ENCODE assay signal across 8 mouse cellular contexts in the genomic region with DNA sequence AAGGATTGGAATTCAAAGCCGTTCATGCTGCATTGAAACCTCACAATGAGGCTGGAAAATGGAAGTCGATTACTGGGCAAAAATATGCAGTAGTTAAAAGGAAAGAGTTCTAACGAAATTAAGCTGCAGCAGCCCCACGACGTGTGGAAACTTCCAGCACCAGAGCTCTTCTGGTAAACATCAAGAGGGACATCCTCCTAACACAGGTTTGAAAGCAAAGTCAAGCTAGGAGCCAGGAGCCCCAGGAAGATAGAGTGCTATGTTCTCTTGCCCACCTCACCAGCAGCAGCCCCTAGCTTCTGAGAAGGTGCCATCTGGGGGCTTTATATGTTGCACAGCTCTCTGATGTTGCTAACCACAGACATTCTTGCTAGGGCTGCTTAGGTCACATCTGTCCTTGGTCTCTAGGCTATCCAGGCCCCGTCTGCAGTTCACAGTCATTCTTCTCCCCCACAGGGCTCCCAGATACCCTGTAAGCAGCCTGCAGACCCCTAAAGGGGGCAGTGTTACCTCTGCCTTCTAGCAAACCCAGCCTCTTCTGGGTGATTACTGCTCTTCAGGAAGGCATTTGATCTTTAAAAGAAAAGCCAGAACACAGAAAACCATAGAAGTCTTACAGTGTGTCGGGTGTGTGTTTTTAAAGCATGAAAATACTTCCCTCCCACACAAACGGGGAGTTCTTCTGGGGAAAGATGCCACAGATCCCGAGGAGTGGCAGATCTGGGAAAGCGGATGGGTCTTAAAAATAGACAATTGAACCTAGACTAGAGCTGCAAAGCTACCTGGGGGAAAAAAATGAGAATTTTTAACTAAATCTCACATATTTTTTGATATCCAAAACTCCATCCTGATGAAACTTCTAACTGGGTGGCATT. TPM values are rescaled to one million over a fixed set of nuclear protein-coding genes. Genes with fewer than 3 reads are reported as not detected.
DNase-seq lines count a peak whose midpoint lies in the region; ATAC-seq and TF ChIP-seq lines count a peak whose summit lies in the region.

No protein-coding gene starts in this region.

- no peak for TF ChIP-seq EP300 in heart, adult 2 months (IDR thresholded peaks at IDR 0.05; ENCODE audit: insufficient read depth, low read depth, low read length)
- no peak for TF ChIP-seq EP300 in stomach, postnatal 0 days (optimal IDR thresholded peaks at IDR 0.05)

- H3K27ac ChIP-seq in heart, adult 2 months, result peak overlapping the region; percentile 62; the same call in 1 of the 2 replicates
- no peak overlapping the region for H3K27ac ChIP-seq in liver, embryonic 15.5 days (replicated peaks)
- no peak overlapping the region for H3K27ac ChIP-seq in stomach, postnatal 0 days (replicated peaks)

- peak overlapping the region; percentile 93 for H3K4me2 ChIP-seq in liver, embryonic 15.5 days
- peak overlapping the region; percentile 74 for H3K4me2 ChIP-seq in stomach, postnatal 0 days (replicated peaks; ENCODE audit: low read depth)

- H3K27me3 ChIP-seq in heart, adult 2 months (ENCODE audit: control insufficient read depth, insufficient read depth, low read length), result no peaks in the 10 kb centered on the region
- no peaks in the 10 kb centered on the region for H3K27me3 ChIP-seq in liver, embryonic 15.5 days
- H3K27me3 ChIP-seq in stomach, postnatal 0 days (ENCODE audit: control insufficient read depth, insufficient read depth, low read length), result no peaks in the 10 kb centered on the region

- peaks cover 11% of the 10 kb centered on the region for H3K79me2 ChIP-seq in heart, adult 2 months (replicated peaks; ENCODE audit: control insufficient read depth, insufficient read depth, low read length)

- peaks cover 15% of the 10 kb centered on the region for H3K4me1 ChIP-seq in heart, adult 2 months (ENCODE audit: control insufficient read depth, insufficient read depth, low read length)
- H3K4me1 ChIP-seq in liver, embryonic 15.5 days (replicated peaks), result peaks cover 48% of the 10 kb centered on the region
- H3K4me1 ChIP-seq in stomach, postnatal 0 days (replicated peaks; ENCODE audit: control insufficient read depth, insufficient read depth), result peaks cover 10% of the 10 kb centered on the region

- DNase-seq in heart, adult 2 months, result peak in 1 of 2 experiments; percentile 13
- no peak for DNase-seq in heart, postnatal 36 days
- DNase-seq in A20 (ENCODE audit: low read depth, low spot score), result peak; percentile 32
- DNase-seq in brain, adult 2 months (ENCODE audit: low read depth, low spot score), result peak; percentile 71
- peak; percentile 25 to 27 for DNase-seq in heart, postnatal 10 days
- no peak for DNase-seq in stomach, postnatal 0 days (ENCODE audit: low spot score)
- DNase-seq in urinary bladder, postnatal 10 days (ENCODE audit: low spot score), result no peak

- H3K9ac ChIP-seq in heart, adult 2 months (ENCODE audit: low read depth, low read length), result 0 out of 2 replicates have a peak overlapping the region, but pooled peaks have one; percentile 11
- H3K9ac ChIP-seq in liver, embryonic 15.5 days, result no peak overlapping the region; the same call in 1 of the 2 replicates
- H3K9ac ChIP-seq in stomach, postnatal 0 days (ENCODE audit: low read length), result peak overlapping the region; percentile 38; the same call in 1 of the 2 replicates

- H3K9me3 ChIP-seq in liver, embryonic 15.5 days (replicated peaks), result no peaks in the 10 kb centered on the region
- H3K9me3 ChIP-seq in stomach, postnatal 0 days (ENCODE audit: control insufficient read depth, low read length), result no peaks in the 10 kb centered on the region

- no peak for ATAC-seq in liver, embryonic 15.5 days (ENCODE audit: insufficient read depth)
- no peak for ATAC-seq in stomach, postnatal 0 days (ENCODE audit: low FRiP score, low TSS enrichment)

- no peak for TF ChIP-seq POLR2A in heart, adult 2 months (IDR thresholded peaks at IDR 0.05; ENCODE audit: insufficient read depth, low read depth, low read length)

- intact Hi-C loops in heart, adult 2 months (cut with DNase I), result loop anchor here (2.0 to 5.0 kb wide), 2 partner anchors 46 to 65 kb away; no protein-coding TSS in a partner anchor
- intact Hi-C loops in heart, postnatal 36 days (cut with DNase I), result loop anchor here (2.0 to 5.0 kb wide), 3 partner anchors 47 to 161 kb away; no protein-coding TSS in a partner anchor
- intact Hi-C loops in heart, postnatal 10 days (cut with DNase I), result loop anchor here (5.0 kb wide), 4 partner anchors 66 to 274 kb away; no protein-coding TSS in a partner anchor

- H3K36me3 ChIP-seq in heart, adult 2 months (ENCODE audit: control insufficient read depth, insufficient read depth, low read length), result peaks cover 5% of the 10 kb centered on the region
- H3K36me3 ChIP-seq in liver, embryonic 15.5 days (replicated peaks), result no peaks in the 10 kb centered on the region
- no peaks in the 10 kb centered on the region for H3K36me3 ChIP-seq in stomach, postnatal 0 days (ENCODE audit: control insufficient read depth, insufficient read depth, low read length)

- H3K4me3 ChIP-seq in heart, adult 2 months, result peak overlapping the region; percentile 77; the same call in 1 of the 2 replicates
- peak overlapping the region; percentile 81 for H3K4me3 ChIP-seq in liver, embryonic 15.5 days (replicated peaks)
- peak overlapping the region; percentile 72; the same call in 1 of the 2 replicates for H3K4me3 ChIP-seq in stomach, postnatal 0 days (ENCODE audit: low read depth, low read length)

- WGBS in heart, adult 2 months, result 38% methylated on average over 10 of the region's 10 CpGs
- WGBS in liver, embryonic 15.5 days (ENCODE audit: insufficient replicate concordance), result 69% methylated on average over 10 of the region's 10 CpGs
- 53% methylated on average over 10 of the region's 10 CpGs for WGBS in stomach, postnatal 0 days

- TF ChIP-seq CTCF in heart, adult 2 months (IDR thresholded peaks at IDR 0.05), result peak; percentile 38
- TF ChIP-seq CTCF in stomach, postnatal 0 days (IDR thresholded peaks at IDR 0.05; ENCODE audit: low read depth), result peak; percentile 43

RNA-seq across cellular contexts. Expression of a gene that starts 17.2 kb away (rescaled TPM):
- total RNA-seq in heart, adult 2 months (2021), result 10 to 100 TPM; 41.3 to 45.1 TPM
- 15.6 and 20.7 TPM in 2 replicates for polyA plus RNA-seq in heart, adult 2 months (2012; rRNA removed)
- 10 to 100 TPM; 48.4 to 52.1 TPM for total RNA-seq in heart, postnatal 36 days (2021)
- total RNA-seq in heart, postnatal 10 days (2021), result 10 to 100 TPM; 37.2 to 39.9 TPM
- 3.3 and 3.9 TPM in 2 replicates for polyA plus RNA-seq in liver, embryonic 15.5 days (2015; fragmentation: Nextera tagmentation; extraction: Ambion mirVana)
- polyA plus RNA-seq in stomach, postnatal 0 days (2015; fragmentation: Nextera tagmentation; extraction: Ambion mirVana), result 10.9 and 14.5 TPM in 2 replicates

Comparison
In these comparisons a context has a peak if more than half of its experiments do, and no peak if none do; other contexts are left out.
1. DNase-seq: peak in A20 (single experiment), brain, adult 2 months (single experiment) and heart, postnatal 10 days (2 of 2); none in heart, postnatal 36 days (0 of 2), stomach, postnatal 0 days (single experiment) and urinary bladder, postnatal 10 days (single experiment).
2. Peak in every context shown above with its lines, with median percentiles within 50 percentile points of each other: H3K4me3 ChIP-seq.